Mouse (Mus musculus) embryonic facial prominence, embryonic 13.5 days (tissue): ENCODE data around the gene Snip1. TPM values are rescaled to one million over a fixed set of nuclear protein-coding genes. Genes with fewer than 3 reads are reported as not detected.

Experiments
- ATAC-seq: fragments of 200-750 bp; cut with Nextera tagmentation; 2 replicates; pipeline ENCODE4 v1.8.0; 2017; ENCODE audit warnings: low read depth; ENCODE audit not compliant: insufficient number of reproducible peaks, insufficient read depth, low FRiP score, low TSS enrichment
- H3K27ac ChIP-seq: fragments of 300-500 bp; sonication (generic); 2 replicates; pipeline ENCODE4 v1.5.1; 2015; ENCODE audit warnings: moderate library complexity, mild to moderate bottlenecking, inconsistent platforms
- H3K27me3 ChIP-seq: fragments of 300-500 bp; sonication (generic); 2 replicates; pipeline ENCODE4 v1.6.1; 2015; ENCODE audit warnings: mild to moderate bottlenecking, inconsistent platforms
- H3K36me3 ChIP-seq: fragments of 300-500 bp; sonication (generic); 2 replicates; pipeline ENCODE4 v1.6.1; 2015; ENCODE audit warnings: mild to moderate bottlenecking, inconsistent platforms
- H3K4me1 ChIP-seq: fragments of 300-500 bp; sonication (generic); 2 replicates; pipeline ENCODE4 v1.6.1; 2015; ENCODE audit warnings: inconsistent platforms
- H3K4me2 ChIP-seq: fragments of 300-500 bp; sonication (generic); 2 replicates; pipeline ENCODE4 v1.6.1; 2015; ENCODE audit warnings: moderate library complexity, mild to moderate bottlenecking, inconsistent platforms
- H3K4me3 ChIP-seq: fragments of 300-500 bp; sonication (generic); 2 replicates; pipeline ENCODE4 v1.5.1; 2015; ENCODE audit warnings: mild to moderate bottlenecking, inconsistent platforms
- H3K9ac ChIP-seq: fragments of 300-500 bp; sonication (generic); 2 replicates; pipeline ENCODE4 v1.6.1; 2015; ENCODE audit warnings: mild to moderate bottlenecking, inconsistent platforms
- H3K9me3 ChIP-seq: fragments of 300-500 bp; sonication (generic); 2 replicates; pipeline ENCODE4 v1.6.1; 2016; ENCODE audit warnings: inconsistent platforms
- WGBS: fragments of 180-500 bp; shearing (Covaris S2); methylation state at CpG from one replicate; pipeline ENCODE4 v1.1.7; 2015; ENCODE audit warnings: mixed read lengths; 5-methylcytosine and 5-hydroxymethylcytosine counted together
- polyA plus RNA-seq: library from polyadenylated mRNA; unstranded; fragments of >200 nt; fragmentation: Nextera tagmentation; extraction: Ambion mirVana; gene quantifications from 2 replicates; pipeline ENCODE4 v1.2.1, GENCODE M21; 2015

Gene Snip1
- polyA plus RNA-seq, 1 experiment from 2014 or later: 32.9 TPM

DNA sequence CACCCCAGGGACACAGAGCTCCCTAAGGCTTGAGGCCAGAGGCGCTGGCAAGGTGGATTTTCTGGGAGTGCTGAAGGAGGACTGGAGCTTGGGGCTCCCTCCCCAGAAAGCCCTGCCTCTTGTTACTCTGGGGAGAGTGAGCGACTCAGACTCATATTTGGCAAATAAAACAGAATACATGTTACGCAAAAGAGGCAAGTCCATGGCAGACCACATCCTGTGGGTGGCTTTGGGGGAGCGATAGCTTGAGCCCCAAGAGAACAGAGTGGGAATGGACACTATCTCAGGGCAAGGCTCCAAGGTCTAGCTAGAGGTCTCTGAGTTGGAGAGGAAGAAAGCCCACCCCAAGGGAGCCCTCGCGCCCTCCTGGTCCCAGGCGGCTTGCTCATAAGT lies 56.8 kb downstream of the Snip1 start:
- Histone ChIP-seq H3K9me3 (no peaks in the 10 kb centered on the region), H3K27ac (peak overlapping the region; percentile 16; the same call in 1 of the 2 replicates), H3K4me1 (peaks cover 44% of the 10 kb centered on the region), H3K4me2 (no peak overlapping the region), H3K9ac (peak overlapping the region; percentile 46; the same call in 1 of the 2 replicates), H3K36me3 (peaks cover 17% of the 10 kb centered on the region; the same call in 1 of the 2 replicates), H3K4me3 (no peak overlapping the region), H3K27me3 (peaks cover 23% of the 10 kb centered on the region)
- ATAC-seq: no peak
- WGBS: 63% methylated on average over 7 of the region's 7 CpGs

Other genes with a start within 250 kb of the Snip1 start
- gene Yrdc, start 216.0 kb upstream of the Snip1 start, polyA plus RNA-seq: 33.5 and 39.6 TPM in 2 replicates
- 60.0 and 60.9 TPM in 2 replicates for gene 1110065P20Rik, start 215.5 kb upstream of the Snip1 start, polyA plus RNA-seq
- 1.2 and 1.4 TPM in 2 replicates for gene Maneal, start 204.5 kb upstream of the Snip1 start, polyA plus RNA-seq
- gene Epha10, start 185.8 kb upstream of the Snip1 start, polyA plus RNA-seq: 0.08 and 0.11 TPM in 2 replicates
- gene 9930104L06Rik, start 129.6 kb upstream of the Snip1 start, polyA plus RNA-seq: 18.1 and 20.3 TPM in 2 replicates
- gene Cdca8, start 127.4 kb upstream of the Snip1 start, polyA plus RNA-seq: 133 and 141 TPM in 2 replicates
- gene Rspo1, start 80.2 kb upstream of the Snip1 start, polyA plus RNA-seq: 18.8 and 21.2 TPM in 2 replicates
- 111 and 112 TPM in 2 replicates for gene Gnl2, start 50.1 kb upstream of the Snip1 start, polyA plus RNA-seq
- gene Dnali1, start 969 bp upstream of the Snip1 start, polyA plus RNA-seq: 0.12 TPM in 1 of 2 replicates, not detected in the other
- gene Meaf6, start 18.5 kb downstream of the Snip1 start, polyA plus RNA-seq: 71.2 and 79.9 TPM in 2 replicates
- 0.70 and 0.80 TPM in 2 replicates for gene Zc3h12a, start 61.2 kb downstream of the Snip1 start, polyA plus RNA-seq